Mouse (Mus musculus) monocyte, adult 5-6 weeks (primary cell): ENCODE measurements around the gene Sox11. TPM values are rescaled to one million over a fixed set of nuclear protein-coding genes. Genes with fewer than 3 reads are reported as not detected.

Experiments
- ATAC-seq: fragments of 153-309, 156-312 bp; replicated peaks from 2 replicates; pipeline ENCODE4 v1.8.0; 2017; ENCODE audit warnings: mild to moderate bottlenecking; ENCODE audit not compliant: low TSS enrichment, insufficient number of reproducible peaks, severe bottlenecking, poor library complexity, low FRiP score
- total RNA-seq: library from RNA; stranded (forward); fragments of 200-1000, 200-491, 200-594 nt; gene quantifications from 3 replicates; pipeline ENCODE4 v1.2.3, GENCODE M21; 2017

Sox11 gene
- total RNA-seq, 1 experiment from 2014 or later, result not detected

DNA sequence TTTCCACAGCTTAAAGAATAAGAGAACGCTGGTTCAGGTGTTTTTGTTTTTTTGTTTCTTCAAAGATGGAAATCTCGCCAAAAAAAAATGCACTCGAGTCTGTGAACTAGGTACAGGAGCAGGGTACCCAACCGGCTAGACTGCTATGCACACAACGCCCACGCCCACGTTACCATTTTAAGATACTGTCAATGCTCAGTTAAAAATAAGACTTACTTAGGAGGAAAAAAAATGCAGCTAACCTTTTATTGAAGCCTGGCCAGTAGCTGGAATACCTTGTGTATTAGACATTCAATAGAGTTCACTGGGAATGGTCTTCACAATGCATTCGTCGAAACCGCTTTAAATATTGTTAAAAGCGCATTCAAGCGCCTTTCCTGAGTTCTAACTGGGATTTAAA is 4.3 kb downstream of the Sox11 start:
- ATAC-seq, result no peak

DNA sequence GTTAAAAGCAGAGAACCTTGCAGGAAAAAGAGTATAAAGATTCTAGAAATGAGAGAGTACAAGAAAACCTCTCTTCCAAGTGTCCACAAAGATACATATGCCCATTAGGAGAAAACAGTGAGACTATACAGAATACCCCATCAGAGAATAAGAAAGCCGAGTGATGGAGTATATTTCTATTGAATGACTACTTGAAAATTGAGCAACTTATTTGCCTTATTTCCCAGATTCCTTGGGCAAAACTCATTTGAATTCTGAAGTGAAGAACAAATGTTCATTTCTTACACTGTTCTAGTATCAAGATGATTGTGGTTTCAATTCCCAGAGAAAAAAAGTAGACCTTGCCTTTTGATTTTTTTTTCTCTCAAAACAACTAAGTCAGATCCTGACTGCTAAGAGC is 4.9 kb downstream of the Sox11 start:
- no peak for ATAC-seq

DNA sequence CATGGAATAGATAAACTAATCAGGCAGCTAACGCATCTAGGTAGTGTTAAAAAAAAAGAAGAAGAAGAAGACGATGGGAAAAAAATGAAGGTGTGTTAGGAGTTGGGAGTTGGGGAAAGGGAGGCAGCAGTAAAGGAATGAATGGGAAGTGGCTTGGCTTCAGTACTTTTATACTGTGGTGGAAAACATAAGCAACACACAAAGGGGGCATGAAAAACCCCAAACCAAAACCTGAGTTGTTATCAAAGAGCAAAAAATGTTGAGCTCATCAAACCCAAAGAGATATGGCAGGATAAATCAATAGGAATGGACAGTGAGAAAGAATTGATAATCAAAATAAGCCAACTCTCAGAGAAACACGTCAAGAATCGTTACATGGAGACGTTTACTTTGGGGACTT is 5.6 kb downstream of the Sox11 start:
- ATAC-seq, result no peak

DNA sequence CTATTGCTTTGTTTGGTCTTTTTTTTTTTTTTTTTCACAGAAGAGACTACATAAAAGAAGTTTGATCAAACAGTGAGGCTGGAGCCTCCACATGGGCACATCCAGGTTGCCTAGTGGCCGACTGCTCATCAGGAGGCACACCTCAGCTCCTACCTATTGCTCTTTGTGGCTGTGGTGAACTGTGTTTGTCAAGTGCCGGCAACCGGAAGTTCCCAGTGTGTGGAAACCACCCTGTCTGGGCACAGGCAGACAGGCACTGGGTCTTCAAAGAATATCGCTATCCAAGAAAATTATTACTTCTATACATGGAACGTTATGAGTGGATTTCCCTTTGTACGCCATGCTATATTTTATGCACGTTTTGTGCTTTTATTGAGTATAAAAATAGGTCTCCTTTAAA is 6.0 kb downstream of the Sox11 start:
- ATAC-seq, result no peak

DNA sequence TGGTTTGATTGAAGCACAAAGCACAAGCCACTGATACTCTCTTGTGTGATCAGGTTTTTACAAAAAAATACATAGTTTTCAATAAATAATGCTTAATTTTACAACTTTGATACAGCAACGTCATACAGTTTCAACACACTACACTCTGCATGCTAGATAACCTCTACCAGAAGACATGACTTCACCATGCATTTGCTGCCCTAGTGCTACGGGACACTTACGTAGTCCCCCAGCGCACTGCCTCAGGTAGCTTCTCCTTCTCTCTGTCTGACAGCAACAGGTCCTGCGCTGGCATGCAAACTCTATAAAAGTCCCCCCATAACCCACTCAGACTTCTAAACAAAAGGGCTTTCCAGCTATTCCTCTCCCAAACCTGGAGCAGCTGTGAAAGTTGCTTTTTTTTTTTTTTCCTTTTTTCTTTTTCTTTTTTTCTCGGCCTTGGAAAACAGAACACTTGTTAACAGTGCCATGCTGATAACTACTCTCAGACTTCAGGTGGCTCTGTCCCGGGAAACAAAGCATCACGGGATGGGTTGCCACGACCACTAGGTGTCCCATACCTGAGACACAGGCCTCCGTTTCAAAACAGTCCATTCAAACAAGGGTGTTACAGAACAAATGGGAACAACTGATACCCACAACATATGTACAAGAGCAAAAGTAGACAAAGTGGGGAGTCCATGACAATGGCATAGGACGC is 6.9 kb downstream of the Sox11 start:
- no peak for ATAC-seq

DNA sequence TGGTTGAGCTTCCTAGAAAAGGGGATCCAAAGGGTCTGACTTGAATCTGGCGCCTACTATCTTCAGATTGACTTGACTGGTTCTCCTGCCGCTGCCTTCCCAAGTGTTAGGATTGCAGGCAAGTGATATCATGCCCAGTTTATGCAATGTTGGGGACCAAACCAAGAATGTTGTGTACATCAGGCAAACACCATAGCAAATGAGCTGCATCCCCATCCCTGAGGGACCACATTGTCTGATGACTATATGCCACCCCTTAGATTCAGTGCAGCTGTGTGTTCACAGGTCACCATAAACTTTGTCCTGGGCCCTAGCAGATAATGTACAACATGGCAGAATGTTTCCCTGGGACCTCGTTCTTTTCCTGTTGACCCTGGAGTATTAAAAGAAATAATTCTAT is 8.8 kb downstream of the Sox11 start:
- no peak for ATAC-seq

DNA sequence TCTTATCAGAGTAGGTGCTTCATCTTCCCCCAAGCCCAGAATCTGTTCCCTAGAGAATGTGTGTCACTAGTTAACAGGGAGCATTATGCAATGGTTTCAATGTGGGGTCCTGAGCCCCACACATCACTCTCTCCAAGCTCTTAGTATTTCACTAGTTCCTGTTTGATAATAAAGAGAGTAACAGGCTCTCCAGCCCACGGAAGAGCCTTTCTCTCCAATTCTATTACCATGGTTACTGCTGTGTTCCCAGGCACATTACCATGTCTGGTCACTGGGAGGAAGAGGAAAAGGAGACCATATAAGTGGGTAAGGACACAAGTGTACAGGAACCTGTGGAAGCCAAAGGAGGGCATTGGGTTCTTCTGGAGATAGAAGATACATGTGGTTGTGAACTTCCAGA is 19.0 kb downstream of the Sox11 start:
- ATAC-seq, result no peak

DNA sequence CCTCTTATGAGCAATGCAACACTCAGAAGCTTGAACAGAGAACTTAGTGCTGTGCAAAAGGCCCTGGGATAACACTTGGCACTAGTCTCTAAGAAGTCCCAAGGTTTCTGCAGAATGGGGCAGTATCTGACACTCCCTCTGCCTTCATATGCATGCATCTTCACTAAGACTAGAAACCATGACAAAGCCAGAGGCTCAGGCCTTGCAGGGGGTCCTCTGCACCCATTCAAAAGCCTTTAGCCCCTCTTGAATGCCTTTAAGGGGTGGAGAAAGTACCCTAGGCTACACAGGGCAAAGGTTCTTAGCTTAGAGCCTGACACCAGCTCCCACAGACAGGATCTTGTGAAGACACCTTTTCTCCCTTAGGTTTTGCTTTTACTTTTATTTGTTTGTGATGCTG is 21.7 kb downstream of the Sox11 start:
- no peak for ATAC-seq

DNA sequence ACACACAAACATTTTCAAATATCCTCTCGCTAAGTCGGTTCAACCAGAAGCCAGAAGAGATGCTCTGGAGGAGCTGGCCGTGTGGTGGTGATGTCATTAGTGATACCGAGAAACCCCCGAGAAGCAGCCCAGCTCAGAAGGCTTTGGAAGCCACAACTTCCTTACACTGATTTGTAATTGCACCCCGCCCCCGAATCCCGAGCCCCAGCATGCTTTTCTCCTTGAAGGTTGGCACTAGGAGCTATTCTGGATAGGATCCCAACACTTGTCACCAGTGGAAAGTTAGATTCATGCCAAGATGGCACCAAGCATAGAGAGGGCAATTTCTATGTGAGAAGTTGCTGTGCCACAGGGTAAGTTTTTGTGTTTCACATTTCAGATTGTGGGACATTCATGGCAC is 29.4 kb downstream of the Sox11 start:
- no peak for ATAC-seq

DNA sequence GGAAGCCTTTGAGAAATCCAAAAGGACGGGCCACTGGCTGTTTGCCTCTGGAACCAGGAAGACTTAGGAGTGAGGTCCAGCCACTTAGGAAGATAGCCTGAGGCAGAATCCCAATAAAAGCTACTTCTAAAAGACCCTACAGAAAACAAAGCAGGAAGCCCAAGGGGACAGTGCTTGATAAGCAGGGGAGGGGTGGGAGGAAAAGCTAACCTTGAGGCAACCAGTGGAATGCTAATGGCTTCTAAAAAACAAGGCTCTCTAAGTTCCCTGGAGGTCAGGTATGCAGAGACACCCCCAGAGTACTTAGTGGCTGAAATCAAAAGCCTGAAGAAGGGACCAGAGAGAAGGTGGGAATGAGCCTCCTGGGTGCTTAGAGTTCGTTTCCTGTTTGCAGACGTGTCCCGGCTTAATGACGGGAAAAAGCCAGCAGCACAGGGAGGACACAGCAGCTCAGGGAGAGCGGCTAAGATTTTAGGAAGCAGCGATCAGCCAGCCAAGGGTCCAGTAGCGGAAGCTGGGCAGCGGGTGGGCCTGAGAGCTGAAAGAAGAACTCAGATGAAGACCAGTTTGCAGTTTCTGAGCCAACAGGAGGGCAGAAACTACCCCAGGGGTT is 30.4 kb downstream of the Sox11 start:
- ATAC-seq, result no peak

DNA sequence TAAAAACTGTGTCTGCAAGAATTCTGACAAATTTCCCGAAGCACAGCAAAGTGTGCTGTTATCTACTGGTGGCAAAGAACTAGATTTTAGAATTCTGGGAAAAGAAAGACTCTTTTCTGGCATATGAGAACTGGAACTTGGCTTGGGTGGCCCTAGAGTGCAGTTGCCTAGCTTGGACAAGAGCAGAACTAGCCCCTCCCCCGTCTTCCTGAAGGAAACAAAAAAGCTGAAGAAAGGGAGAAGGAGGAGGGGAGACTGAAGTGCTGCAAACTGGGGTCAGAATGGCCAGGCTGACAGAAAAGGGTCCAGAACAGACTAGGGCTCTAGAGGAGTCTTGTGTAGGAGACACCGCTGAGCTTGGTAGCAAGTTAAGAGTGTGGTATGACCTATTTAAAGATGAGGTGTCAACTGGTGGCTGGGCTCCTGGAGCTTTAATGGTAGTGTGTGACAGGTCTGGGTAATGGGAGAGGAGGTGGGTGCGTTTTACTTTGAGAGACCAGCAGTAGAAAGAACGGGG is 31.0 kb downstream of the Sox11 start:
- ATAC-seq, result no peak

DNA sequence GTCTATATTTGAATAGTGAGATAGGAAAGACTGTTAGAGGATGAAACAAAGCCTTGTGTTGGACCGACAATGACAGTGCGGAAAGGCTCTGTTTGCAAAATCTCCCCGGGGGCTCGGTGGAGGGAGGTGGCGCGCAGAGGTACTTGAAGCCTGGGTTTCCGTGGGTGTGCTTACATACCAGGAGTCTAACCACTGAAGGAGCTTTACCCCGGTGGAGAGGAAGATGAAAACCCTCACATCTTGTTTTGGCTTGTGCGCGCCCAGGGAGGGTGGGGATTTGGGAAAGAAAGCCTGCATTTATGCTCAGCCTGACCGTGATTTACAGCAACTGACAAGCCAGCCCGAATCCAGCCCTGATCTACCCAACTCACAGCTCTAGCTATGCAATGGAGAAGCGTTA is 31.7 kb downstream of the Sox11 start:
- ATAC-seq, result no peak

DNA sequence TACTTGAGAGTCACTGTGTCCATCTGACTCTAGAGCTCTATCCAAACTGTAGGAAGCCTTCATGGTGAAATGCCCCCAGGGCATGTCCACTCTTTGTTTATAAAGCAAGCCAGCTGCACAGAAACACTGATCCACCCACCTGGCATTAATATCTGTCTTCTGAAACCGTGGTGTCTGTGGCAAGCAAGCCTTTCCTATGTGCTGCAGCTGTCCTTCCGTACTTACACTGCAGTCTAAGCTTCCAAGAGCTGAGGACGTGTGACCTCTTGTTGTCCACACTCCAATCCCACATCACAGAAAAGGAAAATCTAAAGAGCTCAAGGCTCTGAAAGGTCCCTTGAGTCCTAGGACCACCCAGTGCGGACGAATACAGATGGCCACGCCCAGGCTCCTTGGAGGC is 32.4 kb downstream of the Sox11 start:
- ATAC-seq, result no peak

DNA sequence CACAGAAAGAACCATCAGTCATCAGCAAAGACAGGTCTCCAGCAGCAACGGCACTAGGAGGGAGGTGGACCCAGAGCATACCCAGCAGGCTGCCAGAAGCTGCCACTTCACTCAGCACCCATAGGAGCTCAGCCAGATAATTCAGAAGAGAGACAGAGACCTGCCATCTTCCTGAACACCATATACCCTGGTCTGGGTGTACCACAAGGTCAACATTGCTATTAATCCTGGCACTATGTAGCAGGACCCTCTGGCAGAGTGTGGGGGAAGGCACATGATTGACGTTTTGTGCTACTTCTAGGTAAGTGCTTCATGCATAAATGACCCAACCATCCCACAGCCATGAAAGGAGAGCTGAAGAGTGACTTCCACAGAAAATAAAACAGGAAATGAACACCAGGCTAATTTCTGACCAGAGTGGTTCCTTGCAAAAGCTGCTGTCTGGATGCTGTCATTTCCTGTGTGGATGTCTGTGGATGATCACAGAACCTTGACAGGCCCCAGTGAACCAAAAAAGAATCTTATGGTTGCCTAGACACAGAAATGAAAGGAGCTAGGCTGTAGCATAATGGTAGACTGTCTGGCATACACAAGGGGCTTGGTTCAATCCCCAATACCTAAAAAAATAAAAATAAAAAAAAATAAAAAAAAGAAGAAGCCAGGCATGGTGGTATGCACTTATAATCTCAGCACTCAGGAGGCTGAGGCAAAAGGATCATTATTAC is 37.5 kb downstream of the Sox11 start:
- no peak for ATAC-seq

DNA sequence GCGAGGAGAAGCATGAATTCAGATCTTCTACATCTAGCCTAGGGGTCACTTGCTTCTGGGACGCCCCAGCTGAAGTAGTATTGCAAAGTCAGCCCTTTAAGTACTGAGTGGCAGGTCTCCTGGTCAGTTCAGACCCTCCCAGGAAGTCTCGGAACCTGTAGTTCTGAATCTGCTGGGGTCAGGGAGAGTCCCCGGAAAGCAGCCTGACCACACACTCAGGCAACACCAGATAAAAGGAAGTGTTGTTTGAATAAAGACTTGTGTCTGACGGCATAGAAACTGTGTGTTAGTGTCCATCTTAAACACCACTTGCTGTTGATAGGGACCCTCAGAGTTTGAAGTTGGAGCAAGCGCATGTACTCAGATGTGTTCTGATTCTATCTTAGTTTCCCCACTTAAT is 39.2 kb downstream of the Sox11 start:
- ATAC-seq, result no peak

DNA sequence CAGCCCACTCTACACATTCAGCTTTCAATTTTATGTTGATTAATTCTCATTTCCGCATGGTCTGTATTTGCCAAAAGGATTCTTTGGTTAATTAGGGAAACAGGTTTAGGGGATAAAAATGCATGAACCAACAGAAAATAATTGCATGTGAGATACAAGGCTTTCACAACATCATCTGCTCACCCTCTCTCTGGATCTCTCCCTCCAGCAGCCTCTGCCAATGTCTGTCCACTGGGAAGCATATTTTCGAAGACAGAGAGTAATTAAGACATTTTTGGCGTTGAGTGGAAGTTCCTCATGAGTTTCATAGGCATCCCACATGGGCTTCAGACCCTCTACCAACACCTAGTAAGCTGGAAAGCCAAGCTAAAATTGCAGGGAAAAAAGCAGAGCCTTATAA is 43.7 kb downstream of the Sox11 start:
- no peak for ATAC-seq

DNA sequence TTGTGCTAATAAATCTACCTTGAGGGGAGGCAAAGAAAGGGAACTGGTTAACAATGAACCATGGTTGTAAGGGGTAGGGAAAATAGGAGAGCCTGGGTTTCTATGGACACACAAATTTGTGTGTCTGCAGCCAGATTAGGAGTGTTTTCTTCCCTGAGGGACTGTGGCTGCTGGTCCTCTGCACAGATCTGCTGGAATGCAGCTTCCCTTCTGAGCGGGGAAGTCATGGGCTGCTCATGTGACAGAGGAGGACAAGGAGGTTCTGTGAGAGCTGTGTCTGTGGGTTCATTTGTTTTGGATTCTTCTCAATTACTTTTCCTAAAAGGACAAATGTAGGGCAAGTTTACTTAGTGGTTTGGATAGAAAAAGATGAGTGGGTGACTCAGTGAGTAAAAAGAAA is 48.2 kb downstream of the Sox11 start:
- ATAC-seq, result no peak

DNA sequence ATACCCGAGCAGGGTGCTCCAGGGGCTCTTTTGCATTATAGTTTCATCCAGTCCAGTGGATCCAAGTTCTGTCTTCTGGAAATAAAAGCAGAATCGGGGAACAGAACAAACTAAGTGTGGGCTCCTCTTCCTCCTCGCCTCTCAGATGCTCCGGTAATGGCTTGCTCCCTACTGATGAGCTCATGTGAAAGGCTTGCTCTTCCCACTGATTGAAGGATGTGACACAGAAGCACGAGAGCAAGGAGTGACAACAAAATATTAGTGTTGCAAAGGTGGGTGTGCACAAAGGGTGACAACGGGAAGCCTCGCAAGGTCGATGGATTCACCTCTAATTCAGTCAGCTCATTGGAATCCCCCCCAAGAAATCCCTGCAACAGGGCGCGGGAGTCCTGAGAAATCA is 48.6 kb downstream of the Sox11 start:
- no peak for ATAC-seq

DNA sequence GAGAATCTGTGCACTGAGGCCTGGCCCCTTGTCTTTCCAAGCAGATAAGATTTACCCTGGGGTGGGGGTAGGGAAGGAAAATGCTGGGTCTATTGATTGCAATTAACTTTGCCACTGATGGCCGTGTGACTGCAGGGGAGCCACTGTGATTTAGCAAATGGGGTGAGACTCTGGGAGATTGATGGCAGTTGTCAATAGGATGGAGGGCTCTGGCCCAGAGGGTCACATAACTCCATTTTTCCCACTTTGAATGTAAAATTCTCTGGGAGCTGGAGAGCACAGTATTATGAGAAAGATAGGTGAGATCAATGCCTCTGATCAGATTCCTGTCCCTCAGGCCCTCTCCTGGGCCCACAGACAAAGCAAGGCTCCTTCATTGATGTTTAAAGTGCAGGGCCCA is 49.2 kb downstream of the Sox11 start:
- ATAC-seq, result no peak
